Mouse (Mus musculus) lung, embryonic 14.5 days (tissue): ENCODE data around the gene Skap1. TPM values are rescaled to one million over a fixed set of nuclear protein-coding genes. Genes with fewer than 3 reads are reported as not detected.
A peak's percentile ranks its signal among the peaks of the same experiment; 100 is the strongest.
"Not testable (repeated sequence)": the region's sequence is repeated elsewhere in the genome, so short reads cannot be mapped to it uniquely, and the experiment has no call there.

ENCODE experiments used
- ATAC-seq: fragments of 200-750 bp; cut with Nextera tagmentation; 2 replicates; pipeline ENCODE4 v1.8.0; 2017; ENCODE audit warnings: mild to moderate bottlenecking, moderate TSS enrichment, moderate library complexity; ENCODE audit not compliant: insufficient read depth
- DNase-seq: peaks from one replicate; pipeline ENCODE4 v3.0.0-alpha.2; 2015
- H3K27ac ChIP-seq: fragments of 300-500 bp; sonication (generic); 2 replicates; pipeline ENCODE4 v1.5.1; 2014; ENCODE audit warnings: low read depth, mild to moderate bottlenecking, moderate library complexity
- H3K27me3 ChIP-seq: fragments of 300-500 bp; sonication (generic); 2 replicates; pipeline ENCODE4 v1.6.1; 2014; ENCODE audit warnings: low read length, control low read depth; ENCODE audit not compliant: insufficient read depth
- H3K36me3 ChIP-seq: fragments of 300-500 bp; sonication (generic); 2 replicates; pipeline ENCODE4 v1.6.1; 2014; ENCODE audit warnings: control low read depth; ENCODE audit not compliant: insufficient read depth
- H3K4me1 ChIP-seq: fragments of 300-500 bp; sonication (generic); 2 replicates; pipeline ENCODE4 v1.6.1; 2014; ENCODE audit warnings: antibody characterized with exemption, control low read depth; ENCODE audit not compliant: insufficient read depth
- H3K4me2 ChIP-seq: fragments of 300-500 bp; sonication (generic); 2 replicates; pipeline ENCODE4 v1.6.1; 2014; ENCODE audit warnings: mild to moderate bottlenecking
- H3K4me3 ChIP-seq: fragments of 300-500 bp; sonication (generic); 2 replicates; pipeline ENCODE4 v1.5.1; 2014; ENCODE audit warnings: low read depth, low read length
- H3K9ac ChIP-seq: fragments of 300-500 bp; sonication (generic); 2 replicates; pipeline ENCODE4 v1.6.1; 2014
- H3K9me3 ChIP-seq: fragments of 300-500 bp; sonication (generic); 2 replicates; pipeline ENCODE4 v1.6.1; 2016; ENCODE audit warnings: low read depth, low read length, control low read depth
- CTCF ChIP-seq: IDR thresholded peaks from 2 replicates; pipeline ENCODE4 v1.5.1; 2016; ENCODE audit warnings: antibody characterized with exemption, low read depth
- WGBS: fragments of 180-500 bp; shearing (Covaris S2); extraction: QIAGEN DNeasy Blood & Tissue Kit; methylation state at CpG from one replicate; pipeline ENCODE4 v1.1.7; 2014; 5-methylcytosine and 5-hydroxymethylcytosine counted together
- polyA plus RNA-seq: library from polyadenylated mRNA; unstranded; fragments of >200 nt; fragmentation: Nextera tagmentation; extraction: Ambion mirVana; gene quantifications from 2 replicates; pipeline ENCODE4 v1.2.1, GENCODE M21; 2014

Skap1 gene
- polyA plus RNA-seq, 1 experiment from 2014 or later, result 1.1 TPM

- no peaks in the 10 kb centered on the region for H3K9me3 ChIP-seq
- no peak overlapping the region for H3K27ac ChIP-seq
- no peak overlapping the region for H3K4me3 ChIP-seq
- H3K27me3 ChIP-seq, result no peaks in the 10 kb centered on the region
- ATAC-seq (no peak), DNase-seq (no peak)
- no peaks in the 10 kb centered on the region for H3K36me3 ChIP-seq
- no peaks in the 10 kb centered on the region for H3K4me1 ChIP-seq
- H3K4me2 ChIP-seq, result no peak overlapping the region
- 64% methylated on average over 8 of the region's 8 CpGs for WGBS
- no peak for TF ChIP-seq CTCF
- H3K9ac ChIP-seq, result no peak overlapping the region
Observed at GRCm38 (mm10) chr11:96703813-96704212, 239.4 kb downstream of the Skap1 start.

DNA sequence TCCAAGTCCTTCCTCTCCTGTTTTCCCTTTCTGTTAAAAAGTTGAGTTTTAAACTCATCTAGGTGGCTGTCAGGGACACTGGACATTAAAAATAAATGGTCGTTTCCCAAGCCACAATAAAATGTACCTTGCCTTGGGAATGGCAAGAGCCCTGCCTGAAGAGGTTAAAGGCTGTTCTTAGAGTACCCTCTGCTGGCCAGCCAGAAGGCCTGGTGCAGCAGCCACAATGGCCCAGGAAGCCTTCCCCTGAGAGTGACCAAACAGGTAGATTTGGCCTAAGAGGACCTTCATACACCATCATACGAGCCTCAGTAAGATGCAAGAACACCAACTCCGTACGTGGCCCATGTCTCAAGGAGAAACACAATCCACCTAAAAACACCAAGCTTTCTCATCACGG is 246.9 kb downstream of the Skap1 start:
- Histone ChIP-seq H3K4me1 (no peaks in the 10 kb centered on the region), H3K9ac (no peak overlapping the region), H3K36me3 (no peaks in the 10 kb centered on the region), H3K4me2 (no peak overlapping the region), H3K4me3 (no peak overlapping the region), H3K27me3 (no peaks in the 10 kb centered on the region), H3K9me3 (no peaks in the 10 kb centered on the region), H3K27ac (no peak overlapping the region)
- 63% methylated on average over 5 of the region's 5 CpGs for WGBS
- DNase-seq, result peak; percentile 16
- peak; percentile 47 for TF ChIP-seq CTCF
- no peak for ATAC-seq

DNA sequence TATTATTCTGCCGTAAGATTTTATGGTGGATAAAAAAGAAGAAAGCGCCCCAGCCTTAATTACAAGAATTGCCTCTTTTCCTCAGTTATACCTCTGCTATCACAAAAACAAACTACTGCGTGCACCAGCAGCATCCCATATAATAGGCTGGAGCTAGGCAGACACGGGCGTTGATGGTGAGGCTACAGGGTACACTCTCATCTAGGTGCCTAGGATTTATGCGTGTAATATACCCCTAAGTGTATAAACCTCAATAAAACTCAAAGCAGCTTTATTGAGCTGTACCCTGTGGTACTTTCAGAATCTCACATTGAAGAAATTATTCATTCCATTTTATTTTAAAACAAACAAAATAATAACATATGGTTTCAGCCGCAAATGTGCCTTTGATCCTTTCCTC is 247.3 kb downstream of the Skap1 start:
- no peak for ATAC-seq
- Histone ChIP-seq H3K36me3 (no peaks in the 10 kb centered on the region), H3K27me3 (no peaks in the 10 kb centered on the region), H3K9ac (no peak overlapping the region), H3K9me3 (no peaks in the 10 kb centered on the region), H3K27ac (no peak overlapping the region), H3K4me1 (no peaks in the 10 kb centered on the region), H3K4me3 (no peak overlapping the region), H3K4me2 (no peak overlapping the region)
- no peak for TF ChIP-seq CTCF
- 87% methylated on average over 7 of the region's 7 CpGs for WGBS
- DNase-seq, result no peak

DNA sequence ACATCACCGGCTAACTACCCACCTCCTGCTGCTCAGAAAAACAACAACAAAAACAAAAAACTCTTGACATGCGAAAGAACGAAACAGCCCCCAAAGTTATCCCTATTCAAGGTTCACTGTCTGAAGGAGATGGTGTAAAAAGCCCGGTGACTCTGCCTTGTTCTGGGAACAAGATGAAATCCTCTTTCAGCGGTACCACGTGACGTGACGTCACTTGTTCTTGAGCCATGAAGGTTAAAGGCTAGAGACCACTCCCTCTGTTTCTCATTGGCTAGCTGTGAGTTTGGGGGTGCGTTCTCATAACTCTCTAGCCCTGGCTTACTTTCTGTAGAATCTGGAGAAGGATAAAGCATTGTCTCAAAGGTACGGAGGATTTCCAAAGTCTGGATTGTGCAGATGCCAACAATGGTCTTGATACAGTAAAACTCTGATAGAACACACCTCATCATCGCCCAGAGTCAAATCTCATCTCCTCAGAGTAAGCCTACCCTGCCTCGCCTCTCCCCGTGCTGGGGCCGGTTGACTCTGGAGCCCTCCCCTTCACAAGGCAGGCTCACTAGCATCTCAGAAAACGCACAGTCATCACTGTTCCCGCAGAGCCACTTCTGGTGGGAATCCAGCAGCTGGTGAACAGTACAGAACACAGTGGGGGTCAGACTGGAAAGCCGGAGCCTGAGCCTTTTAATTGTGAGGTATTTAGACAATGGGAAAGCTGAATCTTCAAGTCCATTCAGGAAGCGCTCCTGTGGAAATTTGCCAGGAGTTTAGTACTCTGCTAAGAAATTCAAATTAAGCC is 249.0 kb downstream of the Skap1 start:
- WGBS, result 55% methylated on average over 18 of the region's 18 CpGs
- Histone ChIP-seq H3K36me3 (no peaks in the 10 kb centered on the region), H3K4me1 (no peaks in the 10 kb centered on the region), H3K9ac (no peak overlapping the region), H3K27me3 (no peaks in the 10 kb centered on the region), H3K27ac (no peak overlapping the region), H3K9me3 (no peaks in the 10 kb centered on the region), H3K4me3 (no peak overlapping the region), H3K4me2 (no peak overlapping the region)
- TF ChIP-seq CTCF, result no peak
- peak; percentile 51 for DNase-seq
- no peak for ATAC-seq

- Histone ChIP-seq H3K4me2 (no peak overlapping the region), H3K4me3 (no peak overlapping the region), H3K36me3 (no peaks in the 10 kb centered on the region), H3K27ac (no peak overlapping the region), H3K4me1 (no peaks in the 10 kb centered on the region), H3K27me3 (no peaks in the 10 kb centered on the region), H3K9ac (no peak overlapping the region), H3K9me3 (no peaks in the 10 kb centered on the region)
- ATAC-seq (no peak), DNase-seq (no peak)
- no peak for TF ChIP-seq CTCF
- 65% methylated on average over 7 of the region's 7 CpGs for WGBS
Observed at GRCm38 (mm10) chr11:96714011-96714410, 249.6 kb downstream of the Skap1 start.

DNA sequence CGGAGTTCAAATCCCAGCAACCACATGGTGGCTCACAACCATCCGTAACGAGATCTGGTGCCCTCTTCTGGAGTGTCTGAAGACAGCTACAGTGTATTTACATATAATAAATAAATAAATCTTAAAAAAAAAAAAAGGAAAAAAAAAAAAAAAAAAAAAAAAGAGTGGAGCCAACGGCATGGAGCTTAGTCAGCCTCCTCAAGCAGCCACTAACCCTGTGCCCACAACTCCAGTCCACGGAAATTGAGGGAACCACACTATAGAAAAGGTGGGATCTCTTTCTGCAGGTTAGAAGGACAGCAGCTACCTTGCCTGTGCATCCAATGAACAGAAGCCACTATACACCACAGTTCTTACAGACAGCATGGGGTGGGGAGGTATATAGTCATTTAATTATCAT is 250.8 kb downstream of the Skap1 start:
- not testable (repeated sequence) for ATAC-seq, DNase-seq, H3K36me3 ChIP-seq, H3K4me2 ChIP-seq, H3K9ac ChIP-seq, H3K4me1 ChIP-seq, H3K9me3 ChIP-seq, H3K27me3 ChIP-seq, H3K27ac ChIP-seq, H3K4me3 ChIP-seq
- 75% methylated on average over 3 of the region's 5 CpGs for WGBS

DNA sequence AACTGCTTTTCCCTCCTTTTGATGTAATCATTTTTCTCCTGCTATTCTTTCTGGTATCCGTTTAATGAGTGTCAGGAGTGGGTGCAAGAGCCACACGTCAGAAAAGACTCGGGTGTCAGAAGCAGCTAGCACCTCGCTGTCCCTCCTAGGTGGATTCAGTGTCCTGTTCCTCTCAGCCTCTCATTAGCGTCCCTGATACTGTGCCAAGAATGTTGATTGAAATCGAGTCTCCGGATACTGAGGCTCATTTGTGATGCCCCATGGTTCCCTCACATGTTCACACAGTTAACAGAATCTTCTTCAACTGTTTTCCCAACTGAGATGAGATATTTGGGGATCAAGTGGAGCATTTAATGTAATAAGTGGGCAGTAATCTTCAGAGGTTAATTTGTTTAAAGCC is 254.2 kb downstream of the Skap1 start:
- Histone ChIP-seq H3K27ac (no peak overlapping the region), H3K9me3 (no peaks in the 10 kb centered on the region), H3K9ac (no peak overlapping the region), H3K4me3 (no peak overlapping the region), H3K4me2 (no peak overlapping the region), H3K27me3 (no peaks in the 10 kb centered on the region), H3K4me1 (no peaks in the 10 kb centered on the region), H3K36me3 (no peaks in the 10 kb centered on the region)
- 37% methylated on average over 7 of the region's 7 CpGs for WGBS
- ATAC-seq, result no peak
- TF ChIP-seq CTCF, result no peak
- DNase-seq, result no peak
